Mouse (Mus musculus) myocyte (in vitro differentiated cells): ENCODE data around the gene Hipk2. TPM values are rescaled to one million over a fixed set of nuclear protein-coding genes. Genes with fewer than 3 reads are reported as not detected.
A peak's percentile ranks its signal among the peaks of the same experiment; 100 is the strongest.

Experiments
- H3K27me3 ChIP-seq: one replicate; pipeline ENCODE4 v1.6.1; 2011; ENCODE audit not compliant: control insufficient read depth, insufficient read depth, insufficient read length
- H3K36me3 ChIP-seq: one replicate; pipeline ENCODE4 v1.6.1; 2011; ENCODE audit not compliant: control insufficient read depth, insufficient read depth
- H3K4me2 ChIP-seq: one replicate; pipeline ENCODE4 v1.6.1; 2011; ENCODE audit warnings: low read depth, control low read depth
- H3K4me3 ChIP-seq: one replicate; pipeline ENCODE4 v1.5.1; 2011; ENCODE audit warnings: mild to moderate bottlenecking, control low read depth, moderate library complexity
- H3K79me2 ChIP-seq: one replicate; pipeline ENCODE4 v1.6.1; 2011; ENCODE audit not compliant: control insufficient read depth, insufficient read depth
- H3ac ChIP-seq: one replicate; pipeline ENCODE4 v1.6.1; 2011; ENCODE audit not compliant: control insufficient read depth, insufficient read length
- CEBPB ChIP-seq: IDR thresholded peaks from 2 replicates; pipeline ENCODE4 v1.6.1; 2011; ENCODE audit warnings: mild to moderate bottlenecking, moderate library complexity; ENCODE audit not compliant: poor library complexity, insufficient read depth, severe bottlenecking
- E2F4 ChIP-seq: IDR thresholded peaks from one replicate; pipeline ENCODE4 v1.6.1; 2011; ENCODE audit warnings: mild to moderate bottlenecking, control low read depth, moderate library complexity; ENCODE audit not compliant: insufficient read depth
- MAX ChIP-seq: IDR thresholded peaks from one replicate; pipeline ENCODE4 v1.6.1; 2011; ENCODE audit warnings: low read depth, mild to moderate bottlenecking, control low read depth
- MYOD1 ChIP-seq, 3 experiments: IDR thresholded peaks; one replicate each; pipeline ENCODE4 v1.6.1; 2011; ENCODE audit warnings: control low read depth in 2 of 3, low read depth in 2 of 3, mild to moderate bottlenecking in 2 of 3, moderate library complexity in 1 of 3; ENCODE audit not compliant: insufficient read length in 2 of 3, control insufficient read depth in 1 of 3
- MYOG ChIP-seq, 3 experiments: IDR thresholded peaks; one replicate each; pipeline ENCODE4 v1.6.1; 2011; ENCODE audit warnings: control low read depth in 2 of 3, low read depth in 2 of 3, mild to moderate bottlenecking in 2 of 3; ENCODE audit not compliant: insufficient read length in 2 of 3, control insufficient read depth in 1 of 3, insufficient read depth in 1 of 3
- POLR2A ChIP-seq: IDR thresholded peaks from one replicate; pipeline ENCODE4 v1.6.1; 2011; ENCODE audit warnings: low read depth, mild to moderate bottlenecking, control low read depth, moderate library complexity; ENCODE audit not compliant: insufficient read length
- POLR2AphosphoS2 ChIP-seq: IDR thresholded peaks from one replicate; pipeline ENCODE4 v1.6.1; 2011; ENCODE audit warnings: low read depth, control low read depth; ENCODE audit not compliant: insufficient read length
- REST ChIP-seq: IDR thresholded peaks from one replicate; pipeline ENCODE4 v1.6.1; 2011; ENCODE audit warnings: mild to moderate bottlenecking, control low read depth, moderate library complexity; ENCODE audit not compliant: insufficient read depth, insufficient read length
- SRF ChIP-seq: IDR thresholded peaks from one replicate; pipeline ENCODE4 v1.6.1; 2011; ENCODE audit warnings: low read depth; ENCODE audit not compliant: control insufficient read depth, insufficient read length
- TCF12 ChIP-seq: IDR thresholded peaks from one replicate; pipeline ENCODE4 v1.6.1; 2011; ENCODE audit warnings: mild to moderate bottlenecking, control low read depth; ENCODE audit not compliant: poor library complexity, insufficient read depth, severe bottlenecking
- TCF3 ChIP-seq: IDR thresholded peaks from one replicate; pipeline ENCODE4 v1.6.1; 2011; ENCODE audit warnings: low read depth, control low read depth; ENCODE audit not compliant: insufficient read length
- USF1 ChIP-seq: IDR thresholded peaks from one replicate; pipeline ENCODE4 v1.6.1; 2011; ENCODE audit warnings: low read depth, mild to moderate bottlenecking, control low read depth, moderate library complexity
- polyA plus RNA-seq: library from polyadenylated mRNA; unstranded; fragments of >200 nt; fragmentation: generic; extraction: Trizol; gene quantifications from one replicate; pipeline ENCODE4 v1.2.1, GENCODE M21; 2012; ENCODE audit warnings: missing spikeins

Gene Hipk2
- polyA plus RNA-seq, 1 experiment, result 11.3 TPM

- no peak overlapping the region for H3ac ChIP-seq
- H3K27me3 ChIP-seq, result no peaks in the 10 kb centered on the region
- peaks cover 90% of the 10 kb centered on the region for H3K79me2 ChIP-seq
- H3K4me2 ChIP-seq, result no peak overlapping the region
- H3K4me3 ChIP-seq, result no peak overlapping the region
- no peaks in the 10 kb centered on the region for H3K36me3 ChIP-seq
- no peak for TF ChIP-seq MAX
- no peak for TF ChIP-seq REST
- TF ChIP-seq E2F4, result no peak
- TF ChIP-seq CEBPB, result no peak
- TF ChIP-seq MYOG (IDR thresholded peaks at IDR 0.05; ENCODE audit: control insufficient read depth in 1 of 3, insufficient read depth in 1 of 3, insufficient read length in 2 of 3, low read depth in 2 of 3), result no peak
- no peak for TF ChIP-seq MYOD1 (IDR thresholded peaks at IDR 0.05; ENCODE audit: control insufficient read depth in 1 of 3, insufficient read length in 2 of 3, low read depth in 2 of 3)
- no peak for TF ChIP-seq USF1
- no peak for TF ChIP-seq SRF
- no peak for TF ChIP-seq TCF3
- TF ChIP-seq POLR2AphosphoS2, result no peak
- no peak for TF ChIP-seq POLR2A
Measured at GRCm38 (mm10) chr6:38859819-38860218, 16.1 kb downstream of the Hipk2 start.

- H3K27me3 ChIP-seq, result no peaks in the 10 kb centered on the region
- H3K4me3 ChIP-seq, result no peak overlapping the region
- H3ac ChIP-seq, result no peak overlapping the region
- peaks cover 98% of the 10 kb centered on the region for H3K79me2 ChIP-seq
- no peak overlapping the region for H3K4me2 ChIP-seq
- TF ChIP-seq USF1, result no peak
- TF ChIP-seq MAX, result no peak
- no peak for TF ChIP-seq TCF12
- TF ChIP-seq MYOD1 (IDR thresholded peaks at IDR 0.05; ENCODE audit: control insufficient read depth in 1 of 3, insufficient read length in 2 of 3, low read depth in 2 of 3), result no peak
- TF ChIP-seq E2F4, result no peak
- TF ChIP-seq TCF3, result no peak
- TF ChIP-seq SRF, result no peak
- no peak for TF ChIP-seq POLR2A
- H3K36me3 ChIP-seq, result no peaks in the 10 kb centered on the region
Measured at GRCm38 (mm10) chr6:38853561-38853992, 22.4 kb downstream of the Hipk2 start.

- Histone ChIP-seq H3K4me3 (no peak overlapping the region), H3K4me2 (no peak overlapping the region), H3K36me3 (no peaks in the 10 kb centered on the region), H3K27me3 (no peaks in the 10 kb centered on the region), H3K79me2 (peaks cover 98% of the 10 kb centered on the region), H3ac (no peak overlapping the region)
- TF ChIP-seq REST (no peak), TCF12 (no peak), POLR2A (no peak), MAX (no peak)
Measured at GRCm38 (mm10) chr6:38851740-38852139, 24.2 kb downstream of the Hipk2 start.

- no peaks in the 10 kb centered on the region for H3K36me3 ChIP-seq
- peaks cover 98% of the 10 kb centered on the region for H3K79me2 ChIP-seq
- no peak overlapping the region for H3K4me2 ChIP-seq
- no peaks in the 10 kb centered on the region for H3K27me3 ChIP-seq
- TF ChIP-seq MYOD1 (IDR thresholded peaks at IDR 0.05; ENCODE audit: control insufficient read depth in 1 of 3, insufficient read length in 2 of 3, low read depth in 2 of 3) (no peak), CEBPB (no peak), TCF12 (no peak), TCF3 (no peak), POLR2A (no peak), E2F4 (no peak), MAX (no peak), USF1 (no peak), MYOG (IDR thresholded peaks at IDR 0.05; ENCODE audit: control insufficient read depth in 1 of 3, insufficient read depth in 1 of 3, insufficient read length in 2 of 3, low read depth in 2 of 3) (no peak), POLR2AphosphoS2 (no peak), REST (no peak), SRF (no peak)
- no peak overlapping the region for H3K4me3 ChIP-seq
- no peak overlapping the region for H3ac ChIP-seq
Measured at GRCm38 (mm10) chr6:38850715-38851259, 25.2 kb downstream of the Hipk2 start.

- no peak overlapping the region for H3ac ChIP-seq
- H3K4me3 ChIP-seq, result no peak overlapping the region
- peaks cover 97% of the 10 kb centered on the region for H3K79me2 ChIP-seq
- TF ChIP-seq CEBPB, result no peak
- TF ChIP-seq REST, result no peak
- no peak for TF ChIP-seq SRF
- TF ChIP-seq POLR2A, result no peak
- TF ChIP-seq POLR2AphosphoS2, result no peak
- no peak for TF ChIP-seq USF1
- TF ChIP-seq TCF3, result no peak
- TF ChIP-seq TCF12, result no peak
- TF ChIP-seq E2F4, result no peak
- TF ChIP-seq MAX, result no peak
- no peak for TF ChIP-seq MYOG (IDR thresholded peaks at IDR 0.05; ENCODE audit: control insufficient read depth in 1 of 3, insufficient read depth in 1 of 3, insufficient read length in 2 of 3, low read depth in 2 of 3)
- no peak for TF ChIP-seq MYOD1 (IDR thresholded peaks at IDR 0.05; ENCODE audit: control insufficient read depth in 1 of 3, insufficient read length in 2 of 3, low read depth in 2 of 3)
- peak overlapping the region; percentile 26 for H3K4me2 ChIP-seq
- no peaks in the 10 kb centered on the region for H3K36me3 ChIP-seq
- H3K27me3 ChIP-seq, result no peaks in the 10 kb centered on the region
Measured at GRCm38 (mm10) chr6:38847958-38848910, 27.7 kb downstream of the Hipk2 start.
